Mouse (Mus musculus) cerebellum, postnatal 36 days (tissue): Measurements from ENCODE around the gene Wdr63.

Experiments used
- DNase-seq, 2 experiments: peaks; one replicate each; pipeline ENCODE4 v3.0.0; 2021 to 2022; ENCODE audit warnings: mixed read lengths in 2 of 2

The Wdr63 gene

GRCm38 (mm10) chr3:146121310-146122124, 13.6 kb upstream of the Wdr63 start:
- no peak for DNase-seq

- DNase-seq, result no peak
These were observed 10.1 kb upstream of the Wdr63 start for GRCm38 (mm10) chr3:146117997-146118457.

- DNase-seq, result no peak
These were observed 9.5 kb upstream of the Wdr63 start, which contains the start of gene Mcoln3 for GRCm38 (mm10) chr3:146117258-146117996. Gene Mcoln3, plus strand, starts transcription at chr3:146117450.

GRCm38 (mm10) chr3:146110916-146111315, 3.0 kb upstream of the Wdr63 start:
- no peak for DNase-seq

- DNase-seq, result no peak
These were observed 2.4 kb upstream of the Wdr63 start for GRCm38 (mm10) chr3:146110358-146110757.

- no peak for DNase-seq
These were observed 1.0 kb upstream of the Wdr63 start for GRCm38 (mm10) chr3:146108945-146109344.

GRCm38 (mm10) chr3:146107116-146107849, 647 bp downstream of the Wdr63 start:
- no peak for DNase-seq

- no peak for DNase-seq
These were observed 5.9 kb downstream of the Wdr63 start for GRCm38 (mm10) chr3:146102049-146102448.

GRCm38 (mm10) chr3:146099925-146100324, 8.0 kb downstream of the Wdr63 start:
- DNase-seq, result no peak

GRCm38 (mm10) chr3:146097861-146098260, 10.1 kb downstream of the Wdr63 start:
- no peak for DNase-seq

- no peak for DNase-seq
These were observed 10.9 kb downstream of the Wdr63 start for GRCm38 (mm10) chr3:146096986-146097385.

GRCm38 (mm10) chr3:146095066-146095465, 12.9 kb downstream of the Wdr63 start:
- no peak for DNase-seq

GRCm38 (mm10) chr3:146090988-146091657, 16.8 kb downstream of the Wdr63 start:
- no peak for DNase-seq

- no peak for DNase-seq
These were observed 27.7 kb downstream of the Wdr63 start for GRCm38 (mm10) chr3:146080241-146080640.

GRCm38 (mm10) chr3:146072780-146073179, 35.1 kb downstream of the Wdr63 start:
- DNase-seq, result no peak

GRCm38 (mm10) chr3:146069276-146069675, 38.7 kb downstream of the Wdr63 start:
- DNase-seq, result no peak

- DNase-seq, result no peak
These were observed 44.8 kb downstream of the Wdr63 start for GRCm38 (mm10) chr3:146063146-146063545.

GRCm38 (mm10) chr3:146059356-146059926, 48.5 kb downstream of the Wdr63 start:
- DNase-seq, result no peak

- DNase-seq, result peak; percentile 14 to 17
These were observed 49.7 kb downstream of the Wdr63 start for GRCm38 (mm10) chr3:146058263-146058662.

GRCm38 (mm10) chr3:146057131-146057530, 50.8 kb downstream of the Wdr63 start:
- no peak for DNase-seq

- no peak for DNase-seq
These were observed 54.1 kb downstream of the Wdr63 start for GRCm38 (mm10) chr3:146053873-146054272.
